Mouse (Mus musculus) hindbrain, postnatal 0 days (tissue): ENCODE data around the gene Il1f5. TPM values are rescaled to one million over a fixed set of nuclear protein-coding genes. Genes with fewer than 3 reads are reported as not detected.

Experiments used
- ATAC-seq: fragments of 200-750 bp; cut with Nextera tagmentation; 2 replicates; pipeline ENCODE4 v1.8.0; 2017; ENCODE audit warnings: mild to moderate bottlenecking, moderate TSS enrichment, moderate library complexity
- DNase-seq: peaks from one replicate; pipeline ENCODE4 v3.0.0-alpha.2; 2015; ENCODE audit warnings: low spot score
- H3K27ac ChIP-seq: fragments of 300-500 bp; sonication (generic); 2 replicates; pipeline ENCODE4 v1.5.1; 2014; ENCODE audit warnings: mild to moderate bottlenecking
- H3K27me3 ChIP-seq: fragments of 300-500 bp; sonication (generic); 2 replicates; pipeline ENCODE4 v1.6.1; 2014; ENCODE audit warnings: low read length, mixed read lengths; ENCODE audit not compliant: insufficient read depth
- H3K36me3 ChIP-seq: fragments of 300-500 bp; sonication (generic); 2 replicates; pipeline ENCODE4 v1.6.1; 2014; ENCODE audit warnings: low read length, mixed read lengths; ENCODE audit not compliant: insufficient read depth
- H3K4me1 ChIP-seq: fragments of 300-500 bp; sonication (generic); 2 replicates; pipeline ENCODE4 v1.6.1; 2014; ENCODE audit warnings: antibody characterized with exemption, low read length, mixed read lengths; ENCODE audit not compliant: insufficient read depth
- H3K4me2 ChIP-seq: fragments of 300-500 bp; sonication (generic); 2 replicates; pipeline ENCODE4 v1.6.1; 2014; ENCODE audit warnings: low read depth, mild to moderate bottlenecking, low read length, moderate library complexity, mixed read lengths
- H3K4me3 ChIP-seq: fragments of 300-500 bp; sonication (generic); 2 replicates; pipeline ENCODE4 v1.5.1; 2014; ENCODE audit warnings: low read length
- H3K9ac ChIP-seq: fragments of 300-500 bp; sonication (generic); replicated peaks from 2 replicates; pipeline ENCODE4 v1.6.1; 2014; ENCODE audit warnings: mild to moderate bottlenecking, low read length, moderate library complexity, mixed read lengths
- H3K9me3 ChIP-seq: fragments of 300-500 bp; sonication (generic); 2 replicates; pipeline ENCODE4 v1.6.1; 2016; ENCODE audit warnings: low read length, mixed read lengths
- CTCF ChIP-seq: IDR thresholded peaks from 2 replicates; pipeline ENCODE4 v1.5.1; 2016; ENCODE audit warnings: antibody characterized with exemption, control low read depth, low read depth
- WGBS: fragments of 180-500 bp; shearing (Covaris S2); extraction: QIAGEN DNeasy Blood & Tissue Kit; methylation state at CpG from one replicate; pipeline ENCODE4 v1.1.7; 2014; 5-methylcytosine and 5-hydroxymethylcytosine counted together
- polyA plus RNA-seq: library from polyadenylated mRNA; unstranded; fragments of >200 nt; fragmentation: Nextera tagmentation; extraction: Ambion mirVana; gene quantifications from 2 replicates; pipeline ENCODE4 v1.2.1, GENCODE M21; 2015
- total RNA-seq: library from RNA; depleted of rRNA; stranded (reverse); fragments of >200 nt; gene quantifications from 2 replicates; pipeline ENCODE4 v1.2.3, GENCODE M21; 2014; rRNA removed

Il1f5 gene
- total and polyA plus RNA-seq, 2 experiments from 2014 or later: not detected

DNA sequence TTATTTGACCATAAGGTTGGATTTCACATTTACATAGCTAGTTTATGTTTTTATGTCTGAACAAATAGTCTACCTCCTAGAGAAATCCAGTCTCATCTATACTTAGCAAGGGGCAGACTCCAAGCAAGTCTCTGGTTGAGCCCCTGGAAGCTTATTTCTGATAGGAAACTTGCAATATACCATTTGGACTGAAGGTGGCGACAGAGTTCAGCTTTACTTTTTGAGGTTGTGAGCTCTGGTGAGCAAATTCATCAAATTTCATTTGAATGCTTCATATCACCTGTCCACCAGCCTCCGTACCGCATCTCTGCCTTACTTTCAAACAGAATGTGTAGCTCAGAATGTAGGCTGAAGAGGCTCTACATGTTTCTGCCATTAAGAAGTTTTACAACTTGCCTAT, 20.1 kb downstream of the Il1f5 start:
- Histone ChIP-seq H3K4me2 (no peak overlapping the region), H3K36me3 (no peaks in the 10 kb centered on the region), H3K9ac (no peak overlapping the region), H3K4me1 (no peaks in the 10 kb centered on the region), H3K27ac (no peak overlapping the region), H3K9me3 (no peaks in the 10 kb centered on the region), H3K27me3 (no peaks in the 10 kb centered on the region), H3K4me3 (no peak overlapping the region)
- peak; percentile 84 for DNase-seq
- 3% methylated on average over 3 of the region's 3 CpGs for WGBS
- TF ChIP-seq CTCF: peak; percentile 85
- 0 out of 2 replicates have a peak, but pooled peaks have one; percentile 47 for ATAC-seq

DNA sequence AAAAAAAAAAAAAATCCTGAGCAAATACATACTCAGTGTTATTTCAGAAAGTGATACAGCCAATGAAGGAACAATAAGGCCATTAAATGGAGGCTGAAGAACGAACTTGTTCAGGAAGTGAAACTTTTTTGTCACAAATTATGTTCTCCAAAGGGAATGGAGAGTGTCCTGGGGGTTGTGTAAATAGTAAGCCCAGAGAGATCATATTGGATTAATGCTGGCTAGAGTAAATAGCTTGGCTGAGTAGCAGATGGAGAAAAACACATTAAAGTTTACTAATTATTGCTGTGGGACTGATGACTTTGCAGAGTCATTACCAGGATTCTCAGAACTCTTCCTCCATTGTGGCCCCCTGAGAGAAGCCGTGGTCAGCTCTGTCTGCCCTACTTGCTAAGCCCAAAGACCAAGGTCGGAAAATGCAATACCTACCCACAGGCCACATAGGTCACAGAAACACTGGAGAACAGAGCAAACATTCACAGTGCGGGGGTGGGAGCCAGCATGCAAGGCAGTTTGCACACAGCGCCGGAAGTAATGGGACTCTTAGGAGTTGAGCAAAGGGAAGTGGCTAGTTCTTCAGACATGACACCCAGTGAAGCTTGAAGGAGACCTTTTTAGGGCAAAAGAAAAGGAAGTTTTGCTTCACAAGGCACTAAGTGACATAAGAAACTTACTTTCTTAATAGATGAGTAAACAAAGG, 34.7 kb downstream of the Il1f5 start:
- 74% methylated on average over 6 of the region's 6 CpGs for WGBS

DNA sequence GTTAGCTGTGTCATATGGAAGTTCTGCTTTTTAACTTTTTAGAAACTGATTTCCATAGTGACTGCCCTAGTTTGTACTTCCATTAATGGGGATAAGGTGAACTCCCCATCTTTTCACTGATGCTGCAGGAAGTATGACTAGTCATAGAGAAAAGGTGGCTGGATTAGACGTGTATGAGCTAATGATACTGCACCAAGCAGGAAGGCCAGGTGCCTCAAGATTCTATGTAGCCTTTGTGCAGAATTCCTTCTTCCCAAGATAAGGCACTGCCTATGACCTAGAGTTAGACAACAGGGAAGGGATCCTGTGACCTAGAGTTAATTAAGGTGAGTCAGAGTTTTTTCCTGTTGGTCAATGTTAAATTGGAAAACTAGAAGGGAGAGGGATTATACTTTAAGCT, 40.2 kb downstream of the Il1f5 start:
- Histone ChIP-seq H3K9ac (no peak overlapping the region), H3K36me3 (no peaks in the 10 kb centered on the region), H3K27ac (no peak overlapping the region), H3K4me1 (no peaks in the 10 kb centered on the region), H3K4me3 (no peak overlapping the region), H3K9me3 (no peaks in the 10 kb centered on the region), H3K4me2 (no peak overlapping the region), H3K27me3 (no peaks in the 10 kb centered on the region)
- TF ChIP-seq CTCF: no peak
- ATAC-seq (no peak), DNase-seq (no peak)
- WGBS: 91% methylated on average over 1 of the region's 1 CpGs

More for the DNA sequence above, 34.7 kb downstream of the Il1f5 start:
- Histone ChIP-seq H3K4me1 (no peaks in the 10 kb centered on the region), H3K27me3 (no peaks in the 10 kb centered on the region), H3K9me3 (no peaks in the 10 kb centered on the region), H3K9ac (no peak overlapping the region), H3K27ac (no peak overlapping the region), H3K36me3 (no peaks in the 10 kb centered on the region), H3K4me2 (no peak overlapping the region), H3K4me3 (no peak overlapping the region)
- no peak for DNase-seq
- TF ChIP-seq CTCF: no peak
- no peak for ATAC-seq

DNA sequence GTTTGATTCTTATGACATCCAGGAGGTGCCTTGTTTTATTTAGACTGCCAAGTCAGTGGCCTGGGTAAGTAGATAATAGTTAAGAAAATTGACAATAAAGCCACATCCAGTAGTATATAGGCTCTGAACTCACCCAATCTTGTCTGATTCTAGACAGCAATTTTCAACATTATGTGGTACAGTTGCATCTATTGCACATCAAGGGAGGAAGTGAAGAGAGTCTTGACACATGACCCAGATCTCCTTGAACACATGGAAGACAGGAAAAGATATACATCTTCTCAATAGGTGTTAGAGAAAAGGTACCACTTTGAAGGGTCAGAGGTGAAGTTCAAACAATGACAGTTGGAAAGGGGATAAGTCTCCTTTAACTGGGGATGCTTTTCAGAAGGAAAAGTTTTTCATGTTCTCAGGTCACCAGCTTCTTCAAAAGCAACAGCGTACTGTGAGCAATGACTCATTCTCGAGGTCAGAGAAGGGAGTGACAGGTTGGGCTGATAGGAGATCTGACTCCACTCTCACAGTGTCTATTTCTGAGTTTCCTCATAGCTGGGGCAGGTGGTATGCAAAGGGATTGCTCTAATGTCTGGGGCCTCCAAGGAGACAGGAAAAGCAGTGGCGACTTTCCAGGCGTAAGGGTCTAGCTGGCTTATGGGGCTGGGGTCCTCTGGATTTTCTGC, 41.3 kb downstream of the Il1f5 start:
- Histone ChIP-seq H3K27ac (no peak overlapping the region), H3K36me3 (no peaks in the 10 kb centered on the region), H3K9ac (no peak overlapping the region), H3K4me3 (no peak overlapping the region), H3K4me2 (no peak overlapping the region), H3K9me3 (no peaks in the 10 kb centered on the region), H3K4me1 (no peaks in the 10 kb centered on the region), H3K27me3 (no peaks in the 10 kb centered on the region)
- no peak for DNase-seq
- no peak for ATAC-seq
- 84% methylated on average over 4 of the region's 4 CpGs for WGBS
- no peak for TF ChIP-seq CTCF

Other genes starting within 250 kb of the Il1f5 start
- gene Hnmt, start 227.6 kb upstream of the Il1f5 start, total RNA-seq: 13.5 and 14.2 TPM in 2 replicates
- 28.4 and 31.1 TPM in 2 replicates for gene Hnmt, start 227.6 kb upstream of the Il1f5 start, polyA plus RNA-seq
- not detected in 2 replicates for gene Tbpl2, start 180.4 kb upstream of the Il1f5 start, total RNA-seq
- not detected in 2 replicates for gene Tbpl2, start 180.4 kb upstream of the Il1f5 start, polyA plus RNA-seq
- not detected in 2 replicates for gene Il1f8, start 123.8 kb upstream of the Il1f5 start, total RNA-seq
- not detected in 2 replicates for gene Il1f8, start 123.8 kb upstream of the Il1f5 start, polyA plus RNA-seq
- not detected in 2 replicates for gene Il1f9, start 90.5 kb upstream of the Il1f5 start, total RNA-seq
- not detected in 2 replicates for gene Il1f9, start 90.5 kb upstream of the Il1f5 start, polyA plus RNA-seq
- not detected in 2 replicates for gene Il1f6, start 61.5 kb upstream of the Il1f5 start, total RNA-seq
- gene Il1f6, start 61.5 kb upstream of the Il1f5 start, polyA plus RNA-seq: not detected in 2 replicates
- not detected in 2 replicates for gene Il1f10, start 14.2 kb downstream of the Il1f5 start, total RNA-seq
- gene Il1f10, start 14.2 kb downstream of the Il1f5 start, polyA plus RNA-seq: not detected in 2 replicates
- not detected in 2 replicates for gene Il1rn, start 59.9 kb downstream of the Il1f5 start, total RNA-seq
- gene Il1rn, start 59.9 kb downstream of the Il1f5 start, polyA plus RNA-seq: 0.13 and 0.16 TPM in 2 replicates
- gene Psd4, start 90.6 kb downstream of the Il1f5 start, total RNA-seq: 1.3 and 7.0 TPM in 2 replicates
- gene Psd4, start 90.6 kb downstream of the Il1f5 start, polyA plus RNA-seq: 0.71 and 1.2 TPM in 2 replicates
- gene Pax8, start 198.6 kb downstream of the Il1f5 start, total RNA-seq: 32.0 and 44.4 TPM in 2 replicates
- 14.8 and 16.3 TPM in 2 replicates for gene Pax8, start 198.6 kb downstream of the Il1f5 start, polyA plus RNA-seq